Mouse (Mus musculus): ENCODE results near the gene Fgb. TPM values are rescaled to one million over a fixed set of nuclear protein-coding genes. Genes with fewer than 3 reads are reported as not detected.

Fgb gene
- polyA plus RNA-seq, 1 experiment from 2014 or later = 2.8 TPM

- 85% methylated on average over 6 of the region's 6 CpGs for WGBS
- Histone ChIP-seq H3K4me3 (ENCODE audit: low read depth, low read length) (no peak overlapping the region), H3K4me2 (replicated peaks; ENCODE audit: low read depth) (no peak overlapping the region), H3K27ac (replicated peaks) (no peak overlapping the region), H3K9ac (ENCODE audit: low read length) (no peak overlapping the region), H3K9me3 (ENCODE audit: control insufficient read depth, low read length) (no peaks in the 10 kb centered on the region), H3K27me3 (ENCODE audit: control insufficient read depth, insufficient read depth, low read length) (no peaks in the 10 kb centered on the region), H3K36me3 (ENCODE audit: control insufficient read depth, insufficient read depth, low read length) (no peaks in the 10 kb centered on the region), H3K4me1 (replicated peaks; ENCODE audit: control insufficient read depth, insufficient read depth) (no peaks in the 10 kb centered on the region)
- DNase-seq (ENCODE audit: low spot score) = no peak
- no peak for ATAC-seq (ENCODE audit: low FRiP score, low TSS enrichment)
- no peak for TF ChIP-seq EP300 (optimal IDR thresholded peaks at IDR 0.05)
- no peak for TF ChIP-seq CTCF (IDR thresholded peaks at IDR 0.05; ENCODE audit: low read depth)
These were observed 56.7 kb downstream of the Fgb start for GRCm38 (mm10) chr3:82992956-82993355.

- DNase-seq (ENCODE audit: low spot score) (no peak), ATAC-seq (ENCODE audit: low FRiP score, low TSS enrichment) (no peak)
- Histone ChIP-seq H3K4me1 (replicated peaks; ENCODE audit: control insufficient read depth, insufficient read depth) (no peaks in the 10 kb centered on the region), H3K27ac (replicated peaks) (no peak overlapping the region), H3K9me3 (ENCODE audit: control insufficient read depth, low read length) (no peaks in the 10 kb centered on the region), H3K4me3 (ENCODE audit: low read depth, low read length) (no peak overlapping the region), H3K36me3 (ENCODE audit: control insufficient read depth, insufficient read depth, low read length) (no peaks in the 10 kb centered on the region), H3K27me3 (ENCODE audit: control insufficient read depth, insufficient read depth, low read length) (no peaks in the 10 kb centered on the region), H3K9ac (ENCODE audit: low read length) (no peak overlapping the region), H3K4me2 (replicated peaks; ENCODE audit: low read depth) (no peak overlapping the region)
- whole genome bisulfite sequencing = 62% methylated on average over 12 of the region's 12 CpGs
- TF ChIP-seq EP300 (optimal IDR thresholded peaks at IDR 0.05) = no peak
- TF ChIP-seq CTCF (IDR thresholded peaks at IDR 0.05; ENCODE audit: low read depth) = no peak
These were observed 57.7 kb downstream of the Fgb start for GRCm38 (mm10) chr3:82991963-82992362.

Other genes with a start within 250 kb of the Fgb start
- gene Rbm46, start 173.4 kb downstream of the Fgb start, polyA plus RNA-seq (2015; fragmentation: Nextera tagmentation; extraction: Ambion mirVana) = 1.2 and 1.5 TPM in 2 replicates
- gene Lrat, start 145.9 kb downstream of the Fgb start, polyA plus RNA-seq (2015; fragmentation: Nextera tagmentation; extraction: Ambion mirVana) = 0.02 and 0.05 TPM in 2 replicates
- gene Fgg, start 42.1 kb downstream of the Fgb start, polyA plus RNA-seq (2015; fragmentation: Nextera tagmentation; extraction: Ambion mirVana) = 4.6 and 11.2 TPM in 2 replicates
- 3.9 and 10.0 TPM in 2 replicates for gene Fga, start 23.8 kb downstream of the Fgb start, polyA plus RNA-seq (2015; fragmentation: Nextera tagmentation; extraction: Ambion mirVana)
- 43.7 and 44.6 TPM in 2 replicates for gene Plrg1, start 5.7 kb upstream of the Fgb start, polyA plus RNA-seq (2015; fragmentation: Nextera tagmentation; extraction: Ambion mirVana)
- 0.35 and 0.53 TPM in 2 replicates for gene Dchs2, start 78.1 kb upstream of the Fgb start, polyA plus RNA-seq (2015; fragmentation: Nextera tagmentation; extraction: Ambion mirVana)